ENCODE assay signal across 28 mouse cellular contexts in genomic region chr12:26310247-26310646, GRCm38 (mm10).
A peak's percentile ranks its signal among the peaks of the same experiment; 100 is the strongest.
DNase-seq lines count a peak whose midpoint lies in the region; ATAC-seq lines count a peak whose summit lies in the region.
"Had no signal": no experiment of that assay in that cellular context is flagged by ENCODE, and none has a peak within 500 bp of the region (broad histone marks: within the 10 kb centered on the region; RNA-seq: fewer than 3 reads in every experiment).

No protein-coding gene starts in this region.

- WGBS in hindbrain, embryonic 13.5 days = 84% methylated on average over 11 of the region's 11 CpGs
- 91% methylated on average over 11 of the region's 11 CpGs for WGBS in hindbrain, embryonic 10.5 days
- WGBS in heart, embryonic 12.5 days = 78% methylated on average over 11 of the region's 11 CpGs

- H3K4me3 ChIP-seq in hindbrain, embryonic 13.5 days = no peak overlapping the region
- H3K4me3 ChIP-seq in hindbrain, embryonic 10.5 days = no peak overlapping the region
- no peak overlapping the region for H3K4me3 ChIP-seq in heart, embryonic 12.5 days
- H3K4me3 ChIP-seq: embryonic facial prominence, embryonic 10.5 days; embryonic facial prominence, embryonic 13.5 days; erythroblast, embryonic 14.5 days; forebrain, embryonic 13.5 days; heart, embryonic 13.5 days; hindbrain, embryonic 12.5 days had no signal

- H3K9ac ChIP-seq in hindbrain, embryonic 13.5 days = no peak overlapping the region
- no peak overlapping the region for H3K9ac ChIP-seq in heart, embryonic 12.5 days
- H3K9ac ChIP-seq: embryonic facial prominence, embryonic 13.5 days; forebrain, embryonic 13.5 days; forebrain, postnatal 0 days; heart, embryonic 13.5 days; hindbrain, embryonic 12.5 days had no signal

- 0 out of 2 replicates have a peak, but pooled peaks have one; percentile 25 for ATAC-seq in hindbrain, embryonic 13.5 days (ENCODE audit: low FRiP score)
- ATAC-seq in CD4-positive, CD25-positive, alpha-beta regulatory T cell, adult 4 months = peak; percentile 75
- ATAC-seq in heart, embryonic 12.5 days (ENCODE audit: insufficient number of reproducible peaks, low FRiP score) = no peak; the same call in 1 of the 2 replicates
- ATAC-seq: forebrain, embryonic 13.5 days; forebrain, postnatal 0 days; hindbrain, embryonic 16.5 days; intestine, postnatal 0 days had no signal

- DNase-seq in hindbrain, embryonic 10.5 days (ENCODE audit: low spot score) = no peak
- peak; percentile 36 for DNase-seq in CD4-positive helper T cell, adult 2 months (ENCODE audit: low read depth, low spot score)
- peak; percentile 74 for DNase-seq in induced T-regulatory cell, adult 2 months (ENCODE audit: low read depth)
- no peak for DNase-seq in layer of hippocampus, postnatal 36 days
- DNase-seq: adrenal gland, adult 8-10 months; adrenal gland, postnatal 36 days; B cell, adult 2 months; cerebellum, adult 2 months; cerebellum, postnatal 10 days; cerebellum, postnatal 36 days; embryo, embryonic 11 days; forebrain, postnatal 0 days; gastrocnemius, postnatal 25 days; heart, adult 18-20 months; heart, postnatal 14 days; heart, postnatal 4 days; kidney, adult 2 months had no signal

- H3K27me3 ChIP-seq in hindbrain, embryonic 13.5 days = no peaks in the 10 kb centered on the region
- no peaks in the 10 kb centered on the region for H3K27me3 ChIP-seq in hindbrain, embryonic 10.5 days (ENCODE audit: insufficient read depth, poor library complexity, severe bottlenecking)
- H3K27me3 ChIP-seq in heart, embryonic 12.5 days (replicated peaks) = no peaks in the 10 kb centered on the region
- H3K27me3 ChIP-seq: embryonic facial prominence, embryonic 13.5 days; forebrain, embryonic 13.5 days; heart, embryonic 13.5 days; hindbrain, embryonic 12.5 days had no signal

- no peak overlapping the region for H3K27ac ChIP-seq in hindbrain, embryonic 13.5 days
- no peak overlapping the region for H3K27ac ChIP-seq in hindbrain, embryonic 10.5 days
- H3K27ac ChIP-seq in heart, embryonic 12.5 days (ENCODE audit: poor library complexity, severe bottlenecking) = no peak overlapping the region
- H3K27ac ChIP-seq: embryonic facial prominence, embryonic 10.5 days; embryonic facial prominence, embryonic 13.5 days; forebrain, embryonic 13.5 days; heart, embryonic 13.5 days; hindbrain, embryonic 12.5 days had no signal

- H3K4me2 ChIP-seq in hindbrain, embryonic 13.5 days = no peak overlapping the region
- no peak overlapping the region for H3K4me2 ChIP-seq in heart, embryonic 12.5 days
- H3K4me2 ChIP-seq: embryonic facial prominence, embryonic 13.5 days; forebrain, embryonic 13.5 days; heart, embryonic 13.5 days; hindbrain, embryonic 12.5 days had no signal

- H3K9me3 ChIP-seq in hindbrain, embryonic 13.5 days = no peaks in the 10 kb centered on the region
- H3K9me3 ChIP-seq in hindbrain, embryonic 10.5 days = no peaks in the 10 kb centered on the region
- no peaks in the 10 kb centered on the region for H3K9me3 ChIP-seq in heart, embryonic 12.5 days (replicated peaks)
- H3K9me3 ChIP-seq: embryonic facial prominence, embryonic 10.5 days; embryonic facial prominence, embryonic 13.5 days; forebrain, embryonic 13.5 days; heart, embryonic 13.5 days; hindbrain, embryonic 12.5 days had no signal

- peaks cover 45% of the 10 kb centered on the region for H3K36me3 ChIP-seq in hindbrain, embryonic 13.5 days
- peaks cover 82% of the 10 kb centered on the region for H3K36me3 ChIP-seq in hindbrain, embryonic 10.5 days
- H3K36me3 ChIP-seq in heart, embryonic 12.5 days = 0 out of 2 replicates have a peak, but pooled peaks cover 3% of the 10 kb centered on the region

- H3K4me1 ChIP-seq in hindbrain, embryonic 13.5 days (replicated peaks) = no peaks in the 10 kb centered on the region
- H3K4me1 ChIP-seq in hindbrain, embryonic 10.5 days (replicated peaks) = no peaks in the 10 kb centered on the region
- H3K4me1 ChIP-seq in heart, embryonic 12.5 days (replicated peaks) = 0 out of 2 replicates have a peak, but pooled peaks cover 2% of the 10 kb centered on the region
- H3K4me1 ChIP-seq: embryonic facial prominence, embryonic 10.5 days; embryonic facial prominence, embryonic 13.5 days; forebrain, embryonic 13.5 days; hindbrain, embryonic 12.5 days had no signal

Comparison
In these comparisons a context has a peak if more than half of its experiments do, and no peak if none do; other contexts are left out.
1. DNase-seq: peak in CD4-positive helper T cell, adult 2 months (single experiment) and induced T-regulatory cell, adult 2 months (single experiment); none in hindbrain, embryonic 10.5 days (single experiment) and layer of hippocampus, postnatal 36 days (0 of 2).